Mouse (Mus musculus): Measurements from ENCODE around the gene Ier5.

DNA sequence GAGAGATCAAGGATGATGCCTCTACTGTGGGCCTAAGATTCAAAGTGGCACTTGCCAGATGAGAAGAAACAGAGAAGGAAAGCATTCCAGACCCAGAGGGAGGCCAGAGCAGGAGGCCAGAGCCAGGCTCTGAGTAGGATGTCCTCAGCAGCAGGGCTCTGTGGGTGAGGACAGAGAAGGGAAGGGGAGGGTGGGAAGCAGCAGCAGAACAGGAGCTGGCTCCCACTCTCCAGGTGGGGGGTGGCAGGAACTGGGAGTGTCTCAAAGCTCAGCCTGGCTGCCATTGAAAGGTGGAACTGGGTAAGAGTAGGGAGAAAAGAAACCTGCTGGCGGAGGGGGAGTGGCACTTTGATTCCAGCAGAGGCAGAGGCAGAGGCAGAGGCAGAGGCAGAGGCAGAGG lies 46.1 kb downstream of the Ier5 start:
- no peak for TF ChIP-seq KAT2A (IDR thresholded peaks at IDR 0.05; ENCODE audit: insufficient replicate concordance, low read length)
- no peak for TF ChIP-seq CTCF (conservative IDR thresholded peaks at IDR 0.05 in 1 of 2, IDR thresholded peaks at IDR 0.05 in 1 of 2; ENCODE audit: low read depth in 2 of 2, low read length in 2 of 2)
- TF ChIP-seq BHLHE40 (IDR thresholded peaks at IDR 0.05; ENCODE audit: low read depth, low read length): no peak
- TF ChIP-seq EP300 (IDR thresholded peaks at IDR 0.05; ENCODE audit: low read length): no peak
- TF ChIP-seq MXI1 (IDR thresholded peaks at IDR 0.05; ENCODE audit: low read depth, low read length): no peak
- TF ChIP-seq POLR2A (IDR thresholded peaks at IDR 0.05; ENCODE audit: low read depth, low read length): no peak
- TF ChIP-seq UBTF (IDR thresholded peaks at IDR 0.05; ENCODE audit: low read depth, low read length): no peak
- no peak for TF ChIP-seq RCOR1 (conservative IDR thresholded peaks at IDR 0.05; ENCODE audit: low read depth, low read length)
